Mouse (Mus musculus) thymus, adult 2 months (tissue): ENCODE results near the gene Map2k2.

Experiments
- CTCF ChIP-seq: fragments of 200-500 bp; IDR thresholded peaks from 2 replicates; pipeline ENCODE4 v1.5.1; 2012; ENCODE audit warnings: mild to moderate bottlenecking, control low read depth, low read length, moderate library complexity, borderline replicate concordance; ENCODE audit not compliant: control insufficient read depth, poor library complexity, insufficient read depth; ENCODE audit errors: extremely low read depth
- POLR2A ChIP-seq: fragments of 200-500 bp; IDR thresholded peaks from 2 replicates; pipeline ENCODE4 v1.6.1; 2012; ENCODE audit warnings: mild to moderate bottlenecking, low read length, control low read depth, moderate library complexity; ENCODE audit not compliant: control insufficient read depth, poor library complexity, insufficient read depth; ENCODE audit errors: extremely low read depth

DNA sequence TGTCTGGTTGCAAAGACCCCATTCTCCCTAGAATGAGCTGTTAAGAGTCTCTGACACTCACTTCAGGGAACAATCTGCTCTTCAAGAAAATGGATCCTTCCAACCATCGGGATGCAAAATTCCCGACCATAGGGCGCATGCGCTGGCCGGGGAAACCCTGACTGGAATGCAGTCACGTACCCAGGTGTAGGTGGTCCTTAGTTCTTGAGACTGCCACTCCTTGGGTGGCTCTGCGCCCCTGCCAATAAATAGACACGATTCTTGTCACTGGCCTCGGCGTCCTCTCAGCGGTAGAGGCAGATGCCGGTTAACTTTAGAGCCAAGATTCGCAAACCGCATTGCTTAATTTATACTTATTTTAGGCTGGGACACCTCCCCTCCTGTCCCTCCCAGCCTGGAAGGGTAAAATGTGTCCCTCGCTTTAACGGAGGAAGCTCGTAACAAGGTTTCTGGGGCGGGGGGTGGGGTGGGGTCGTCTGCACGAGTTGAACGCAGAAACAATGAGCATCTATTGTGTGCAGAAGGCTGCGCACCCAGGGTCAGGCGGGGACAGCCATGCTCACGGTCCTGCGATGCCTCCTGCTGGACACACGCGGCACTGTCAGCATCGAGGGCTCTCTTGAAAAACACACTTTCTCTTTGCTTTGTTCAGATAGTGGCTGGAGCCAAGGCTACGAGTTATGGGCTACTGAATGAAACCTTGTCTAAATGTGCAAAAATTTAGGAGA lies 69.1 kb downstream of the Map2k2 start:
- TF ChIP-seq CTCF: peak; percentile 92
- TF ChIP-seq POLR2A: no peak
